In genomic region chr7:45202654-45203053, GRCm38 (mm10) we compare ENCODE assay signal across 36 mouse cellular contexts. TPM values are rescaled to one million over a fixed set of nuclear protein-coding genes. Genes with fewer than 3 reads are reported as not detected.
DNase-seq lines count a peak whose midpoint lies in the region; ATAC-seq and TF ChIP-seq lines count a peak whose summit lies in the region.
"Had no signal": no experiment of that assay in that cellular context is flagged by ENCODE, and none has a peak within 500 bp of the region (broad histone marks: within the 10 kb centered on the region; RNA-seq: fewer than 3 reads in every experiment).

No protein-coding gene starts in this region.

- no peak overlapping the region for H3K4me3 ChIP-seq in heart, embryonic 10.5 days
- H3K4me3 ChIP-seq in heart, adult 2 months = no peak overlapping the region
- no peak overlapping the region for H3K4me3 ChIP-seq in heart, embryonic 16.5 days (ENCODE audit: low read length)
- H3K4me3 ChIP-seq in stomach, embryonic 15.5 days (replicated peaks) = no peak overlapping the region
- H3K4me3 ChIP-seq: embryonic facial prominence, embryonic 10.5 days; embryonic facial prominence, embryonic 15.5 days; forebrain, embryonic 12.5 days; hindbrain, embryonic 12.5 days; limb, embryonic 12.5 days; liver, embryonic 15.5 days; lung, embryonic 15.5 days had no signal

- no peak overlapping the region for H3K4me2 ChIP-seq in heart, embryonic 16.5 days (ENCODE audit: low read depth, low read length)
- no peak overlapping the region for H3K4me2 ChIP-seq in stomach, embryonic 15.5 days
- H3K4me2 ChIP-seq: embryonic facial prominence, embryonic 15.5 days; forebrain, embryonic 12.5 days; hindbrain, embryonic 12.5 days; limb, embryonic 12.5 days; liver, embryonic 15.5 days; lung, embryonic 15.5 days; midbrain, embryonic 11.5 days had no signal

- DNase-seq in heart, embryonic 10.5 days (ENCODE audit: low spot score) = no peak
- DNase-seq in heart, adult 2 months = no peak
- no peak for DNase-seq in heart, postnatal 36 days
- DNase-seq in retina, postnatal 1 day = peak; percentile 23
- DNase-seq in retina, embryonic 14.5 days (ENCODE audit: low spot score) = no peak
- no peak for DNase-seq in kidney, adult 11 months
- DNase-seq: adrenal gland, postnatal 14 days; cerebellum, postnatal 10 days; forebrain, postnatal 0 days; gastrocnemius, postnatal 14 days; heart, postnatal 14 days; kidney, postnatal 14 days; layer of hippocampus, adult 9-11 months; lung, postnatal 36 days; spleen, adult 18-20 months; thymus, postnatal 4 days had no signal

- ATAC-seq in heart, embryonic 16.5 days (replicated peaks; ENCODE audit: extremely low read depth, insufficient read depth, low FRiP score) = no peak
- ATAC-seq in stomach, embryonic 15.5 days (ENCODE audit: insufficient read depth, low FRiP score, low read depth) = no peak
- ATAC-seq: forebrain, postnatal 0 days; hindbrain, postnatal 0 days; intestine, postnatal 0 days; midbrain, embryonic 16.5 days had no signal

- TF ChIP-seq POLR2A in heart, adult 2 months (IDR thresholded peaks at IDR 0.05; ENCODE audit: insufficient read depth, low read depth, low read length) = no peak

- TF ChIP-seq EP300 in heart, adult 2 months (IDR thresholded peaks at IDR 0.05; ENCODE audit: insufficient read depth, low read depth, low read length) = no peak

- peak overlapping the region; percentile 67; the same call in 1 of the 2 replicates for H3K27ac ChIP-seq in heart, embryonic 10.5 days
- no peak overlapping the region for H3K27ac ChIP-seq in heart, adult 2 months
- H3K27ac ChIP-seq in heart, embryonic 16.5 days (ENCODE audit: low read length) = peak overlapping the region; percentile 23; the same call in 1 of the 2 replicates
- H3K27ac ChIP-seq in stomach, embryonic 15.5 days = peak overlapping the region; percentile 33
- H3K27ac ChIP-seq: embryonic facial prominence, embryonic 10.5 days; embryonic facial prominence, embryonic 15.5 days; forebrain, embryonic 12.5 days; hindbrain, embryonic 12.5 days; hindbrain, postnatal 0 days; limb, embryonic 12.5 days; liver, embryonic 15.5 days; lung, embryonic 15.5 days had no signal

- no peaks in the 10 kb centered on the region for H3K79me2 ChIP-seq in heart, adult 2 months (replicated peaks; ENCODE audit: control insufficient read depth, insufficient read depth, low read length)

- H3K36me3 ChIP-seq in heart, embryonic 10.5 days = no peaks in the 10 kb centered on the region
- no peaks in the 10 kb centered on the region for H3K36me3 ChIP-seq in heart, adult 2 months (ENCODE audit: control insufficient read depth, insufficient read depth, low read length)
- no peaks in the 10 kb centered on the region for H3K36me3 ChIP-seq in heart, embryonic 16.5 days (ENCODE audit: control insufficient read depth, insufficient read depth)
- H3K36me3 ChIP-seq in stomach, embryonic 15.5 days = no peaks in the 10 kb centered on the region
- H3K36me3 ChIP-seq: embryonic facial prominence, embryonic 10.5 days; embryonic facial prominence, embryonic 15.5 days; forebrain, embryonic 12.5 days; hindbrain, embryonic 12.5 days; limb, embryonic 12.5 days; liver, embryonic 15.5 days; lung, embryonic 15.5 days had no signal

- TF ChIP-seq CTCF in heart, adult 2 months (IDR thresholded peaks at IDR 0.05) = no peak

- peaks cover 16% of the 10 kb centered on the region; the same call in 1 of the 2 replicates for H3K4me1 ChIP-seq in heart, embryonic 10.5 days
- H3K4me1 ChIP-seq in heart, adult 2 months (ENCODE audit: control insufficient read depth, insufficient read depth, low read length) = peaks cover 1% of the 10 kb centered on the region; the same call in 1 of the 2 replicates
- no peaks in the 10 kb centered on the region for H3K4me1 ChIP-seq in heart, embryonic 16.5 days (ENCODE audit: control insufficient read depth, insufficient read depth, low read length)
- no peaks in the 10 kb centered on the region; the same call in 1 of the 2 replicates for H3K4me1 ChIP-seq in stomach, embryonic 15.5 days
- H3K4me1 ChIP-seq: lung, embryonic 15.5 days had no signal

- no peaks in the 10 kb centered on the region for H3K9me3 ChIP-seq in heart, embryonic 10.5 days
- no peaks in the 10 kb centered on the region for H3K9me3 ChIP-seq in heart, embryonic 16.5 days (replicated peaks; ENCODE audit: control insufficient read depth, low read length)
- no peaks in the 10 kb centered on the region for H3K9me3 ChIP-seq in stomach, embryonic 15.5 days
- H3K9me3 ChIP-seq: embryonic facial prominence, embryonic 10.5 days; embryonic facial prominence, embryonic 15.5 days; forebrain, embryonic 12.5 days; hindbrain, embryonic 12.5 days; limb, embryonic 12.5 days; liver, embryonic 15.5 days; lung, embryonic 15.5 days had no signal

- no peak overlapping the region for H3K9ac ChIP-seq in heart, adult 2 months (ENCODE audit: low read depth, low read length)
- no peak overlapping the region for H3K9ac ChIP-seq in heart, embryonic 16.5 days (ENCODE audit: low read length)
- H3K9ac ChIP-seq in stomach, embryonic 15.5 days = no peak overlapping the region
- H3K9ac ChIP-seq: embryonic facial prominence, embryonic 15.5 days; forebrain, embryonic 12.5 days; forebrain, postnatal 0 days; hindbrain, embryonic 12.5 days; limb, embryonic 12.5 days; liver, embryonic 15.5 days; lung, embryonic 15.5 days had no signal

- intact Hi-C loops in heart, adult 2 months (cut with DNase I) = loop anchor here (5.0 kb wide), 1 partner anchor 220 kb away; no protein-coding TSS in a partner anchor
- intact Hi-C loops in heart, postnatal 36 days (cut with DNase I) = loop anchor here (5.0 kb wide), 1 partner anchor 85 kb away; no protein-coding TSS in a partner anchor

- WGBS in heart, embryonic 10.5 days = 23% methylated on average over 10 of the region's 10 CpGs
- 33% methylated on average over 10 of the region's 10 CpGs for WGBS in heart, adult 2 months
- WGBS in heart, embryonic 16.5 days = 26% methylated on average over 10 of the region's 10 CpGs
- WGBS in stomach, embryonic 15.5 days = 39% methylated on average over 10 of the region's 10 CpGs

- H3K27me3 ChIP-seq in heart, embryonic 10.5 days (ENCODE audit: insufficient read depth, poor library complexity, severe bottlenecking) = peaks cover 10% of the 10 kb centered on the region
- H3K27me3 ChIP-seq in heart, adult 2 months (ENCODE audit: control insufficient read depth, insufficient read depth, low read length) = no peaks in the 10 kb centered on the region
- H3K27me3 ChIP-seq in heart, embryonic 16.5 days (ENCODE audit: control insufficient read depth, insufficient read depth, low read length) = no peaks in the 10 kb centered on the region
- H3K27me3 ChIP-seq in stomach, embryonic 15.5 days (replicated peaks) = no peaks in the 10 kb centered on the region

RNA-seq across cellular contexts. Expression of gene Ccdc155, which starts 2.0 kb away (rescaled TPM):
- polyA plus RNA-seq in heart, embryonic 10.5 days (2016; fragmentation: Nextera tagmentation; extraction: Ambion mirVana) = 0.69 and 0.88 TPM in 2 replicates
- not detected for total RNA-seq in heart, adult 2 months (2021)
- polyA plus RNA-seq in heart, adult 2 months (2012; rRNA removed) = 0.06 and 0.12 TPM in 2 replicates
- 0.58 and 0.75 TPM in 2 replicates for polyA plus RNA-seq in heart, embryonic 16.5 days (2015; fragmentation: Nextera tagmentation; extraction: Ambion mirVana)
- total RNA-seq in heart, postnatal 36 days (2021) = not detected
- polyA plus RNA-seq in stomach, embryonic 15.5 days (2015; fragmentation: Nextera tagmentation; extraction: Ambion mirVana) = 0.55 and 0.64 TPM in 2 replicates
- total RNA-seq: heart, postnatal 14 days; liver, adult 2 months; megakaryocyte, adult 5-6 weeks had no signal
- polyA plus RNA-seq: intestine, postnatal 0 days; liver, adult 2 months had no signal

RNA-seq across cellular contexts. Expression of gene Dkkl1, which starts 9.3 kb away (rescaled TPM):
- polyA plus RNA-seq in heart, embryonic 10.5 days (2016; fragmentation: Nextera tagmentation; extraction: Ambion mirVana) = 1.2 and 1.9 TPM in 2 replicates
- not detected for total RNA-seq in heart, adult 2 months (2021)
- 0.37 and 0.73 TPM in 2 replicates for polyA plus RNA-seq in heart, adult 2 months (2012; rRNA removed)
- 1.2 and 1.4 TPM in 2 replicates for polyA plus RNA-seq in heart, embryonic 16.5 days (2015; fragmentation: Nextera tagmentation; extraction: Ambion mirVana)
- total RNA-seq in heart, postnatal 36 days (2021) = not detected
- 1.1 and 1.4 TPM in 2 replicates for polyA plus RNA-seq in stomach, embryonic 15.5 days (2015; fragmentation: Nextera tagmentation; extraction: Ambion mirVana)
- total RNA-seq: adrenal gland, postnatal 14 days; gastrocnemius, postnatal 14 days; heart, postnatal 14 days; liver, adult 2 months had no signal

RNA-seq across cellular contexts. Expression of gene Tead2, which starts 12.9 kb away (rescaled TPM):
- polyA plus RNA-seq in heart, embryonic 10.5 days (2016; fragmentation: Nextera tagmentation; extraction: Ambion mirVana) = 161 and 210 TPM in 2 replicates
- total RNA-seq in heart, adult 2 months (2021) = 10 to 100 TPM in 1 of 2 experiments, 1 to 10 TPM in 1; 6.2 to 10.8 TPM
- 13.1 and 14.0 TPM in 2 replicates for polyA plus RNA-seq in heart, adult 2 months (2012; rRNA removed)
- 88.0 and 92.4 TPM in 2 replicates for polyA plus RNA-seq in heart, embryonic 16.5 days (2015; fragmentation: Nextera tagmentation; extraction: Ambion mirVana)
- 10 to 100 TPM; 10.3 to 11.4 TPM for total RNA-seq in heart, postnatal 36 days (2021)
- polyA plus RNA-seq in stomach, embryonic 15.5 days (2015; fragmentation: Nextera tagmentation; extraction: Ambion mirVana) = 123 and 141 TPM in 2 replicates
- total RNA-seq: granulocyte monocyte progenitor cell, adult 5-6 weeks; megakaryocyte, adult 5-6 weeks had no signal

RNA-seq across cellular contexts. Expression of gene Pth2, which starts 21.9 kb away (rescaled TPM):
- polyA plus RNA-seq in heart, embryonic 10.5 days (2016; fragmentation: Nextera tagmentation; extraction: Ambion mirVana) = 0.41 TPM in 1 of 2 replicates, not detected in the other
- not detected for total RNA-seq in heart, adult 2 months (2021)
- polyA plus RNA-seq in heart, adult 2 months (2012; rRNA removed) = not detected in 2 replicates
- polyA plus RNA-seq in heart, embryonic 16.5 days (2015; fragmentation: Nextera tagmentation; extraction: Ambion mirVana) = 0.42 TPM in 1 of 2 replicates, not detected in the other
- not detected for total RNA-seq in heart, postnatal 36 days (2021)
- polyA plus RNA-seq in stomach, embryonic 15.5 days (2015; fragmentation: Nextera tagmentation; extraction: Ambion mirVana) = not detected in 2 replicates
- total RNA-seq: adrenal gland, postnatal 14 days; forebrain, postnatal 0 days; gastrocnemius, postnatal 14 days; granulocyte monocyte progenitor cell, adult 5-6 weeks; heart, postnatal 14 days; hindbrain, postnatal 0 days; left cerebral cortex, postnatal 25 days; liver, adult 2 months; megakaryocyte, adult 5-6 weeks; MEL had no signal
- polyA plus RNA-seq: embryonic facial prominence, embryonic 10.5 days; embryonic facial prominence, embryonic 15.5 days; hindbrain, embryonic 12.5 days; intestine, postnatal 0 days; kidney, embryonic 14.5 days; limb, embryonic 12.5 days; liver, adult 2 months; liver, embryonic 15.5 days; lung, embryonic 15.5 days; neural tube, embryonic 11.5 days had no signal

RNA-seq across cellular contexts. Expression of gene Gfy, which starts 23.3 kb away (rescaled TPM):
- not detected in 2 replicates for polyA plus RNA-seq in heart, embryonic 10.5 days (2016; fragmentation: Nextera tagmentation; extraction: Ambion mirVana)
- not detected for total RNA-seq in heart, adult 2 months (2021)
- not detected in 2 replicates for polyA plus RNA-seq in heart, adult 2 months (2012; rRNA removed)
- not detected in 2 replicates for polyA plus RNA-seq in heart, embryonic 16.5 days (2015; fragmentation: Nextera tagmentation; extraction: Ambion mirVana)
- total RNA-seq in heart, postnatal 36 days (2021) = not detected
- not detected in 2 replicates for polyA plus RNA-seq in stomach, embryonic 15.5 days (2015; fragmentation: Nextera tagmentation; extraction: Ambion mirVana)
- total RNA-seq: adrenal gland, postnatal 14 days; forebrain, postnatal 0 days; granulocyte monocyte progenitor cell, adult 5-6 weeks; heart, postnatal 14 days; hindbrain, postnatal 0 days; liver, adult 2 months; megakaryocyte, adult 5-6 weeks; MEL had no signal
- polyA plus RNA-seq: forebrain, postnatal 0 days; hindbrain, embryonic 12.5 days; hindbrain, postnatal 0 days; intestine, postnatal 0 days; kidney, embryonic 14.5 days; limb, embryonic 12.5 days; liver, adult 2 months; liver, embryonic 15.5 days; lung, embryonic 15.5 days; midbrain, embryonic 11.5 days; midbrain, embryonic 16.5 days; neural tube, embryonic 11.5 days had no signal
